Mouse (Mus musculus): ENCODE results near the gene Apela. TPM values are rescaled to one million over a fixed set of nuclear protein-coding genes. Genes with fewer than 3 reads are reported as not detected.

Gene Apela
- polyA plus RNA-seq, 1 experiment from 2014 or later = 2.4 TPM

DNA sequence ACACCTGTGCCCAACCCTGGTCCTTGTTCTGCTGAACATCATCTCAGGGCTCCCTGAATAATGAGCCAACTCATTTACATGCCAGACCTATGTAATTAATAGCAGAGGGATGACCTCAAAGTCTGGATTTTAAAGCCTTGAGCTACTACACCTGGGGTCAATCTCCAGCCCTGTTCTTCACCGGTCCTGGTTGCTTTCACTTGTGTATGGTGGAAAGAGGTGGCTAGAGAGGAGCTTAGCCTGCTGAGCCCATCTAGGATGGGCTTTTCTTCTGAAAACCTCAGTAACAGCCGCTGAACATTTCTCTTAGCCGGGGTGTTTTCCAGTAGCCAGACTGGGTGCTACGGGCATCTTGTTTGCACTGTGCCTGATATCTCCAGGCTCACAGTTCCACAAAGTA lies 49.4 kb downstream of the Apela start, which contains the start of gene Trim75:
Gene Trim75, minus strand, starts transcription at position 101 of the 400 bp plus-strand sequence.
- H3K4me3 ChIP-seq = no peak within 1 kb of the TSS
- WGBS = 88% methylated on average over 4 of the region's 4 CpGs
- H3K27ac ChIP-seq = no peak within 1 kb of the TSS
- peaks cover 9% of the 10 kb centered on the region; the same call in 1 of the 2 replicates for H3K4me1 ChIP-seq
- no peaks in the 10 kb centered on the region for H3K9me3 ChIP-seq (replicated peaks)
- no peaks in the 10 kb centered on the region for H3K36me3 ChIP-seq
- no peak for DNase-seq (ENCODE audit: low spot score)
- no peaks in the 10 kb centered on the region for H3K27me3 ChIP-seq (ENCODE audit: low read depth, poor library complexity, severe bottlenecking)

DNA sequence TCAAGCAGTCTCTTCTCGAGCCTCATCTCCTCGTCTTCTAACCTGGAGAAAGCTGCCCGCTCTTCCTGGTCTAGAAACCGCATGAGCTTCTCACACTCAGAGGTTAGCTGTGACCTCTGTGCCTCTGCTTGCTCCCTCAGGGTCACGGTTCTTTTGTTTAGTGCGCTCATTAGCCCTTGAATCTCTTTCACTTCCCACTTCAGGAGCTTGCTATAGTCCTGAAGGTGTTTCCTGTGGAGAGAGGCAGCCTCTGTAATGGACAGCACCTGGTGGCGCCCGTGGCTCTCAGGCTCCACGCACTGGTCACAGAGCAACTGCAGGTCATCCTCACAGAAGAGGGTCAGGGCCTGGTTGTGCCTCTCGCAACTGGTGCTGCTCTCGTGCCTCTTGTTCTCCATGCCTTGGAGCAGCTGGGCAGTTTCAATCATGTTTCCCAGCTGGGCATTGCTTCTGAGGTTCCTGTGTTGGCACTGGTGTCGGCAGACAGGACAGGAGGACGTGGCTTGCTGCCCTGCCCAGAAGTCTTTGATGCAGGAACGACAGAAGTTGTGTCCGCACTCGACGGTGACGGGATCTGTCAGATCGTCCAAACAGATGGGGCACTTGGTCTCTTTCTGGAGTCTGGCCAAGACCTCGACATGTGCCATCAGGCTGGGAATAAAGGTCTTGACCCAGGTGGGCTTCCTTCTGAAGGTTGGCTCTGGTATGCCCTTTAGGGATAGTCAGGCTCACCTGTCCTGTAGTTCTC lies 53.8 kb downstream of the Apela start:
- 80% methylated on average over 20 of the region's 20 CpGs for WGBS
- H3K36me3 ChIP-seq = no peaks in the 10 kb centered on the region
- H3K4me3 ChIP-seq = no peak overlapping the region
- no peaks in the 10 kb centered on the region for H3K9me3 ChIP-seq (replicated peaks)
- H3K27ac ChIP-seq = no peak overlapping the region
- DNase-seq (ENCODE audit: low spot score) = peak; percentile 31
- H3K4me1 ChIP-seq = peaks cover 9% of the 10 kb centered on the region; the same call in 1 of the 2 replicates
- no peaks in the 10 kb centered on the region for H3K27me3 ChIP-seq (ENCODE audit: low read depth, poor library complexity, severe bottlenecking)

Other genes with a start within 250 kb of the Apela start
- 11.0 and 11.7 TPM in 2 replicates for gene Klhl2, start 187.3 kb downstream of the Apela start, polyA plus RNA-seq (2016; fragmentation: Nextera tagmentation; extraction: Ambion mirVana)
- 17.8 and 19.2 TPM in 2 replicates for gene Tmem192, start 90.2 kb downstream of the Apela start, polyA plus RNA-seq (2016; fragmentation: Nextera tagmentation; extraction: Ambion mirVana)
- gene Trim75, start 49.5 kb downstream of the Apela start, polyA plus RNA-seq (2016; fragmentation: Nextera tagmentation; extraction: Ambion mirVana) = not detected in 2 replicates
- gene Trim61, start 18.8 kb downstream of the Apela start, polyA plus RNA-seq (2016; fragmentation: Nextera tagmentation; extraction: Ambion mirVana) = not detected in 2 replicates
- not detected in 2 replicates for gene Trim60, start 18.8 kb downstream of the Apela start, polyA plus RNA-seq (2016; fragmentation: Nextera tagmentation; extraction: Ambion mirVana)
- not detected in 2 replicates for gene Gm10663, start 37.7 kb upstream of the Apela start, polyA plus RNA-seq (2016; fragmentation: Nextera tagmentation; extraction: Ambion mirVana)
- gene BC030870, start 92.2 kb upstream of the Apela start, polyA plus RNA-seq (2016; fragmentation: Nextera tagmentation; extraction: Ambion mirVana) = not detected in 2 replicates

Measured in limb, embryonic 10.5 days (tissue).